In genomic region chr10:115175591-115175991, GRCm38 (mm10) we compare ENCODE assay signal across 12 mouse cellular contexts. TPM values are rescaled to one million over a fixed set of nuclear protein-coding genes. Genes with fewer than 3 reads are reported as not detected.
DNase-seq lines count a peak whose midpoint lies in the region; ATAC-seq and TF ChIP-seq lines count a peak whose summit lies in the region.
"Had no signal": no experiment of that assay in that cellular context is flagged by ENCODE, and none has a peak within 500 bp of the region (broad histone marks: within the 10 kb centered on the region; RNA-seq: fewer than 3 reads in every experiment).

No protein-coding gene starts in this region.

- peak overlapping the region; percentile 26; the same call in 1 of the 2 replicates for H3K4me2 ChIP-seq in hindbrain, embryonic 15.5 days
- H3K4me2 ChIP-seq: liver, embryonic 11.5 days had no signal

- H3K9me3 ChIP-seq in hindbrain, embryonic 15.5 days, result no peaks in the 10 kb centered on the region
- H3K9me3 ChIP-seq in hindbrain, embryonic 10.5 days, result no peaks in the 10 kb centered on the region
- H3K9me3 ChIP-seq in E14TG2a.4 (ENCODE audit: low read length), result peaks cover 11% of the 10 kb centered on the region

- no peak for TF ChIP-seq CTCF in E14TG2a.4 (conservative IDR thresholded peaks at IDR 0.05; ENCODE audit: low read length)

- ATAC-seq in hindbrain, embryonic 15.5 days (ENCODE audit: low FRiP score, low read depth), result 0 out of 2 replicates have a peak, but pooled peaks have one; percentile 42
- no peak for ATAC-seq in granulocyte monocyte progenitor cell, adult 5-6 weeks (replicated peaks; ENCODE audit: poor library complexity, severe bottlenecking)

- H3K4me3 ChIP-seq in hindbrain, embryonic 15.5 days, result no peak overlapping the region
- no peak overlapping the region for H3K4me3 ChIP-seq in hindbrain, embryonic 10.5 days
- 0 out of 2 replicates have a peak overlapping the region, but pooled peaks have one; percentile 35 for H3K4me3 ChIP-seq in E14TG2a.4 (replicated peaks; ENCODE audit: low read length)

- no peaks in the 10 kb centered on the region for H3K36me3 ChIP-seq in hindbrain, embryonic 15.5 days
- no peaks in the 10 kb centered on the region for H3K36me3 ChIP-seq in hindbrain, embryonic 10.5 days
- H3K36me3 ChIP-seq in E14TG2a.4 (ENCODE audit: insufficient read depth, low read length), result no peaks in the 10 kb centered on the region

- 39% methylated on average over 12 of the region's 12 CpGs for WGBS in hindbrain, embryonic 15.5 days
- 65% methylated on average over 12 of the region's 12 CpGs for WGBS in hindbrain, embryonic 10.5 days

- H3K4me1 ChIP-seq in hindbrain, embryonic 15.5 days (replicated peaks), result peaks cover 18% of the 10 kb centered on the region
- no peaks in the 10 kb centered on the region for H3K4me1 ChIP-seq in hindbrain, embryonic 10.5 days (replicated peaks)
- peaks cover 15% of the 10 kb centered on the region for H3K4me1 ChIP-seq in E14TG2a.4 (replicated peaks; ENCODE audit: low read depth, low read length)

- H3K9ac ChIP-seq in hindbrain, embryonic 15.5 days, result no peak overlapping the region

- H3K27ac ChIP-seq in hindbrain, embryonic 15.5 days (replicated peaks), result no peak overlapping the region
- H3K27ac ChIP-seq in hindbrain, embryonic 10.5 days, result no peak overlapping the region

- H3K27me3 ChIP-seq in hindbrain, embryonic 15.5 days, result no peaks in the 10 kb centered on the region
- no peaks in the 10 kb centered on the region for H3K27me3 ChIP-seq in hindbrain, embryonic 10.5 days (ENCODE audit: insufficient read depth, poor library complexity, severe bottlenecking)
- H3K27me3 ChIP-seq in E14TG2a.4 (ENCODE audit: insufficient read depth, low read length), result no peaks in the 10 kb centered on the region

- no peak for DNase-seq in hindbrain, embryonic 10.5 days (ENCODE audit: low spot score)
- peak; percentile 78 for DNase-seq in cerebellum, adult 9-11 months
- DNase-seq in layer of hippocampus, postnatal 10 days (ENCODE audit: low spot score in 2 of 2), result peak; percentile 36 to 52
- no peak for DNase-seq in gastrocnemius, postnatal 25 days
- no peak for DNase-seq in kidney, postnatal 25 days
- DNase-seq: adrenal gland, adult 2 months; heart, postnatal 10 days; thymus, postnatal 4 days had no signal

RNA-seq across cellular contexts. Expression of gene Tph2, which starts 9.2 kb away (rescaled TPM):
- 8.4 and 8.8 TPM in 2 replicates for polyA plus RNA-seq in hindbrain, embryonic 15.5 days (2015; fragmentation: Nextera tagmentation; extraction: Ambion mirVana)
- 0.17 TPM in 1 of 2 replicates, not detected in the other for polyA plus RNA-seq in hindbrain, embryonic 10.5 days (2016; fragmentation: Nextera tagmentation; extraction: Ambion mirVana)
- 1 to 10 TPM; 1.0 to 1.1 TPM for total RNA-seq in layer of hippocampus, postnatal 10 days (2021)
- not detected in 2 replicates for total RNA-seq in granulocyte monocyte progenitor cell, adult 5-6 weeks (2014; fragmentation: Nextera tagmentation)
- not detected in 2 replicates for total RNA-seq in granulocyte monocyte progenitor cell, adult 5-6 weeks (2017)
- not detected for total RNA-seq in gastrocnemius, postnatal 25 days (2021)
- total RNA-seq: adrenal gland, adult 2 months; heart, postnatal 10 days had no signal
- polyA plus RNA-seq: adrenal gland, adult 2 months; liver, embryonic 11.5 days had no signal

Comparison
In these comparisons a context has a peak if more than half of its experiments do, and no peak if none do; other contexts are left out.
1. DNase-seq: peak in cerebellum, adult 9-11 months (single experiment) and layer of hippocampus, postnatal 10 days (2 of 2); none in hindbrain, embryonic 10.5 days (single experiment), gastrocnemius, postnatal 25 days (single experiment) and kidney, postnatal 25 days (0 of 2).